ENCODE assay signal across 10 mouse cellular contexts in the genomic region with DNA sequence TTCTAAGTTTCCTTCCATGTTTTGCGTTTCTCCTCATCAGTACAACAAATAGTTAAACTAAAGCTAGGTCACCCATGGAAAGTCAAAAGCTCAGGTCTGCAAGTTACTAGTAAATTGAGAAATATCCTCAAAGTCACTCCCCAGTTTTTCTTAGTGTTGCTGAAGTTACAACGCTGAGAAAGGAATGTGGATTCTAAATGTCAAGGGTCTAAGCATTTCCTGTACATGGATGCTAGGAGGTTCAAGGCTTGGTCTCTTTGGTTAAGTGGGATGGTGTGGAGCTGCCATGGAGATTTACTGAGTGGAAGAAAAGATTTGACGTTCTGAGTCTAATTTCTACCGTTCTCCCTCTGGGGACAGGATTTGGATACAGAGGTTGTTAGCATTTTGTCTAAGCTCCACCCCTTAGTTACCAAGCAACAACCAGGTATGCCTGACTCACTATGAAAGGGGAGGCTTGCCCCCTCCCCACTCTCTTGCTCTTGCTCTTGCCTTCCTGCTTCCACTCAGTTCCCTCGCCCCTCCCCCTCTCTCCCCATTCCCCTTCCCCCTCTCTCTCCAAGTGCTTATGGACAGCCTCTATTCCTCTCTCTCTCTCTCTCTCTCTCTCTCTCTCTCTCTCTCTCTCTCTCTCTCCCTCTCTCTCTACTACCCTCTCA. TPM values are rescaled to one million over a fixed set of nuclear protein-coding genes. Genes with fewer than 3 reads are reported as not detected.
A peak's percentile ranks its signal among the peaks of the same experiment; 100 is the strongest.
DNase-seq lines count a peak whose midpoint lies in the region; ATAC-seq and TF ChIP-seq lines count a peak whose summit lies in the region.
"Had no signal": no experiment of that assay in that cellular context is flagged by ENCODE, and none has a peak within 500 bp of the region (broad histone marks: within the 10 kb centered on the region; RNA-seq: fewer than 3 reads in every experiment).

No protein-coding gene starts in this region.

- TF ChIP-seq EP300 in heart, adult 2 months (IDR thresholded peaks at IDR 0.05; ENCODE audit: insufficient read depth, low read depth, low read length): no peak

- WGBS in heart, adult 2 months: 20% methylated on average over 5 of the region's 5 CpGs
- 20% methylated on average over 5 of the region's 5 CpGs for WGBS in lung, embryonic 14.5 days
- WGBS in embryonic facial prominence, embryonic 10.5 days: 40% methylated on average over 5 of the region's 5 CpGs
- WGBS in macrophage (ENCODE audit: missing documents): 58% methylated on average over 4 of the region's 5 CpGs

- no peaks in the 10 kb centered on the region for H3K79me2 ChIP-seq in heart, adult 2 months (replicated peaks; ENCODE audit: control insufficient read depth, insufficient read depth, low read length)
- H3K79me2 ChIP-seq in macrophage (ENCODE audit: inconsistent target): no peaks in the 10 kb centered on the region

- no peak for TF ChIP-seq POLR2A in heart, adult 2 months (IDR thresholded peaks at IDR 0.05; ENCODE audit: insufficient read depth, low read depth, low read length)

- 0 out of 2 replicates have a peak overlapping the region, but pooled peaks have one; percentile 41 for H3K9ac ChIP-seq in heart, adult 2 months (ENCODE audit: low read depth, low read length)
- H3K9ac ChIP-seq in lung, embryonic 14.5 days: no peak overlapping the region

- H3K36me3 ChIP-seq in heart, adult 2 months (ENCODE audit: control insufficient read depth, insufficient read depth, low read length): no peaks in the 10 kb centered on the region
- H3K36me3 ChIP-seq in lung, embryonic 14.5 days (ENCODE audit: insufficient read depth): no peaks in the 10 kb centered on the region
- H3K36me3 ChIP-seq in embryonic facial prominence, embryonic 10.5 days (replicated peaks): no peaks in the 10 kb centered on the region
- H3K36me3 ChIP-seq in macrophage (ENCODE audit: inconsistent target): no peaks in the 10 kb centered on the region

- TF ChIP-seq CTCF in heart, adult 2 months (IDR thresholded peaks at IDR 0.05): no peak
- no peak for TF ChIP-seq CTCF in lung, embryonic 14.5 days (IDR thresholded peaks at IDR 0.05; ENCODE audit: low read depth)

- H3K27ac ChIP-seq in heart, adult 2 months: peak overlapping the region; percentile 52
- H3K27ac ChIP-seq in lung, embryonic 14.5 days (ENCODE audit: low read depth): no peak overlapping the region
- H3K27ac ChIP-seq in embryonic facial prominence, embryonic 10.5 days (replicated peaks): no peak overlapping the region; the same call in 1 of the 2 replicates
- peak overlapping the region; percentile 55 for H3K27ac ChIP-seq in macrophage
- H3K27ac ChIP-seq: left cerebral cortex, adult 2 months had no signal

- H3K4me3 ChIP-seq in heart, adult 2 months: no peak overlapping the region
- no peak overlapping the region for H3K4me3 ChIP-seq in lung, embryonic 14.5 days (ENCODE audit: low read depth, low read length)
- H3K4me3 ChIP-seq in embryonic facial prominence, embryonic 10.5 days: no peak overlapping the region
- no peak overlapping the region for H3K4me3 ChIP-seq in macrophage (ENCODE audit: inconsistent target)
- H3K4me3 ChIP-seq: left cerebral cortex, adult 2 months had no signal

- ATAC-seq in lung, embryonic 14.5 days (ENCODE audit: insufficient read depth): peak; percentile 48; the same call in 1 of the 2 replicates

- no peaks in the 10 kb centered on the region for H3K9me3 ChIP-seq in lung, embryonic 14.5 days (ENCODE audit: low read depth, low read length)
- H3K9me3 ChIP-seq in embryonic facial prominence, embryonic 10.5 days: no peaks in the 10 kb centered on the region

- intact Hi-C loops in heart, adult 2 months (cut with DNase I): loop anchor here (1.0 to 2.0 kb wide), 3 partner anchors 18 to 248 kb away; partner anchors contain the start of gene Ccdc83
- intact Hi-C loops in left cerebral cortex, postnatal 10 days (cut with DNase I): loop anchor here (5.0 kb wide), 1 partner anchor 250 kb away; the partner anchor contains the start of gene Ccdc83

- H3K4me2 ChIP-seq in lung, embryonic 14.5 days: no peak overlapping the region

- H3K4me1 ChIP-seq in heart, adult 2 months (ENCODE audit: control insufficient read depth, insufficient read depth, low read length): peaks cover 7% of the 10 kb centered on the region
- H3K4me1 ChIP-seq in lung, embryonic 14.5 days (ENCODE audit: insufficient read depth): no peaks in the 10 kb centered on the region
- peaks cover 10% of the 10 kb centered on the region for H3K4me1 ChIP-seq in embryonic facial prominence, embryonic 10.5 days

- no peaks in the 10 kb centered on the region for H3K27me3 ChIP-seq in heart, adult 2 months (ENCODE audit: control insufficient read depth, insufficient read depth, low read length)
- H3K27me3 ChIP-seq in lung, embryonic 14.5 days (ENCODE audit: insufficient read depth, low read length): no peaks in the 10 kb centered on the region
- no peaks in the 10 kb centered on the region for H3K27me3 ChIP-seq in embryonic facial prominence, embryonic 10.5 days (replicated peaks; ENCODE audit: low read depth, poor library complexity, severe bottlenecking)

- no peak for DNase-seq in heart, adult 2 months
- DNase-seq in heart, adult 11 months: no peak
- peak; percentile 38 for DNase-seq in lung, embryonic 14.5 days
- no peak for DNase-seq in lung, postnatal 10 days
- DNase-seq in embryonic facial prominence, embryonic 10.5 days (ENCODE audit: low spot score): peak; percentile 46
- no peak for DNase-seq in gastrocnemius, adult 8-10 months (ENCODE audit: low spot score in 2 of 2)
- DNase-seq in left cerebral cortex, postnatal 10 days (ENCODE audit: extremely low spot score in 1 of 2, low spot score in 2 of 2): no peak
- DNase-seq: cerebellum, adult 11 months had no signal

RNA-seq across cellular contexts. Expression of gene Eed, which starts 36.3 kb away (rescaled TPM):
- 10 to 100 TPM; 24.7 to 27.3 TPM for total RNA-seq in heart, adult 2 months (2021)
- 12.0 and 16.8 TPM in 2 replicates for polyA plus RNA-seq in heart, adult 2 months (2012; rRNA removed)
- polyA plus RNA-seq in lung, embryonic 14.5 days (2014; fragmentation: Nextera tagmentation; extraction: Ambion mirVana): 75.5 and 78.1 TPM in 2 replicates
- polyA plus RNA-seq in embryonic facial prominence, embryonic 10.5 days (2016; fragmentation: Nextera tagmentation; extraction: Ambion mirVana): 89.6 and 89.7 TPM in 2 replicates
- 100 to 1,000 TPM in 24 of 26 experiments, 10 to 100 TPM in 2; 87.4 to 310 (median 214) TPM for total RNA-seq in macrophage (2018; cell fraction: chromatin; rRNA removed)
- total RNA-seq in macrophage (2018; cell fraction: cytosol; rRNA removed): 10 to 100 TPM; 16.4 to 78.9 (median 44.1) TPM
- total RNA-seq in macrophage (2018; cell fraction: nucleus; rRNA removed): 100 to 1,000 TPM in 14 of 26 experiments, 10 to 100 TPM in 12; 34.6 to 164 (median 110) TPM
- 45.6 to 59.3 TPM (median 47.9 TPM) in 3 replicates for polyA plus RNA-seq in macrophage (2018)
- total RNA-seq in gastrocnemius, adult 8-10 months (2022): 10 to 100 TPM; 18.6 to 34.8 (median 26.6) TPM
- 10 to 100 TPM; 21.8 to 27.4 TPM for total RNA-seq in left cerebral cortex, postnatal 10 days (2021)

Comparison
In these comparisons a context has a peak if more than half of its experiments do, and no peak if none do; other contexts are left out.
1. DNase-seq: peak in lung, embryonic 14.5 days (single experiment) and embryonic facial prominence, embryonic 10.5 days (single experiment); none in heart, adult 2 months (0 of 2), heart, adult 11 months (single experiment), lung, postnatal 10 days (single experiment), gastrocnemius, adult 8-10 months (0 of 2) and left cerebral cortex, postnatal 10 days (0 of 2).
2. H3K27ac ChIP-seq: peak in heart, adult 2 months (single experiment) and macrophage (single experiment); none in lung, embryonic 14.5 days (single experiment) and embryonic facial prominence, embryonic 10.5 days (single experiment).